Mouse (Mus musculus) forebrain, embryonic 14.5 days (tissue): Measurements from ENCODE around the gene Rad1. TPM values are rescaled to one million over a fixed set of nuclear protein-coding genes. Genes with fewer than 3 reads are reported as not detected.

Experiments used
- ATAC-seq: fragments of 200-750 bp; cut with Nextera tagmentation; 2 replicates; pipeline ENCODE4 v1.8.0; 2017; ENCODE audit warnings: mild to moderate bottlenecking, moderate library complexity
- DNase-seq: peaks from one replicate; pipeline ENCODE4 v3.0.0-alpha.2; 2015; ENCODE audit warnings: low spot score
- H3K27ac ChIP-seq: fragments of 300-500 bp; sonication (generic); 2 replicates; pipeline ENCODE4 v1.5.1; 2014; ENCODE audit warnings: low read depth, mild to moderate bottlenecking, control low read depth, low read length, moderate library complexity
- H3K27me3 ChIP-seq: fragments of 300-500 bp; sonication (generic); replicated peaks from 2 replicates; pipeline ENCODE4 v1.6.1; 2014; ENCODE audit warnings: low read length, control low read depth, mixed read lengths; ENCODE audit not compliant: control insufficient read depth, insufficient read depth
- H3K36me3 ChIP-seq: fragments of 300-500 bp; sonication (generic); 2 replicates; pipeline ENCODE4 v1.6.1; 2014; ENCODE audit warnings: low read length, control low read depth; ENCODE audit not compliant: control insufficient read depth, insufficient read depth
- H3K4me1 ChIP-seq: fragments of 300-500 bp; sonication (generic); 2 replicates; pipeline ENCODE4 v1.6.1; 2014; ENCODE audit warnings: antibody characterized with exemption, low read length, control low read depth; ENCODE audit not compliant: control insufficient read depth, insufficient read depth
- H3K4me2 ChIP-seq: fragments of 300-500 bp; sonication (generic); 2 replicates; pipeline ENCODE4 v1.6.1; 2014; ENCODE audit warnings: mild to moderate bottlenecking, control low read depth, low read length
- H3K4me3 ChIP-seq: fragments of 300-500 bp; sonication (generic); 2 replicates; pipeline ENCODE4 v1.5.1; 2014; ENCODE audit warnings: low read depth, low read length, control low read depth
- H3K9ac ChIP-seq: fragments of 300-500 bp; sonication (generic); 2 replicates; pipeline ENCODE4 v1.6.1; 2014; ENCODE audit warnings: mild to moderate bottlenecking, low read length, control low read depth, moderate library complexity
- H3K9me3 ChIP-seq: fragments of 300-500 bp; sonication (generic); replicated peaks from 2 replicates; pipeline ENCODE4 v1.6.1; 2016; ENCODE audit warnings: low read length, control low read depth, mixed read lengths; ENCODE audit not compliant: control insufficient read depth
- WGBS: fragments of 180-500 bp; shearing (Covaris S2); extraction: QIAGEN DNeasy Blood & Tissue Kit; methylation state at CpG from one replicate; pipeline ENCODE4 v1.1.7; 2014; 5-methylcytosine and 5-hydroxymethylcytosine counted together
- polyA plus RNA-seq: library from polyadenylated mRNA; unstranded; fragments of >200 nt; fragmentation: Nextera tagmentation; extraction: Ambion mirVana; gene quantifications from 2 replicates; pipeline ENCODE4 v1.2.1, GENCODE M21; 2014

Rad1 gene
- 13.7 and 14.3 TPM in 2 replicates for polyA plus RNA-seq

DNA sequence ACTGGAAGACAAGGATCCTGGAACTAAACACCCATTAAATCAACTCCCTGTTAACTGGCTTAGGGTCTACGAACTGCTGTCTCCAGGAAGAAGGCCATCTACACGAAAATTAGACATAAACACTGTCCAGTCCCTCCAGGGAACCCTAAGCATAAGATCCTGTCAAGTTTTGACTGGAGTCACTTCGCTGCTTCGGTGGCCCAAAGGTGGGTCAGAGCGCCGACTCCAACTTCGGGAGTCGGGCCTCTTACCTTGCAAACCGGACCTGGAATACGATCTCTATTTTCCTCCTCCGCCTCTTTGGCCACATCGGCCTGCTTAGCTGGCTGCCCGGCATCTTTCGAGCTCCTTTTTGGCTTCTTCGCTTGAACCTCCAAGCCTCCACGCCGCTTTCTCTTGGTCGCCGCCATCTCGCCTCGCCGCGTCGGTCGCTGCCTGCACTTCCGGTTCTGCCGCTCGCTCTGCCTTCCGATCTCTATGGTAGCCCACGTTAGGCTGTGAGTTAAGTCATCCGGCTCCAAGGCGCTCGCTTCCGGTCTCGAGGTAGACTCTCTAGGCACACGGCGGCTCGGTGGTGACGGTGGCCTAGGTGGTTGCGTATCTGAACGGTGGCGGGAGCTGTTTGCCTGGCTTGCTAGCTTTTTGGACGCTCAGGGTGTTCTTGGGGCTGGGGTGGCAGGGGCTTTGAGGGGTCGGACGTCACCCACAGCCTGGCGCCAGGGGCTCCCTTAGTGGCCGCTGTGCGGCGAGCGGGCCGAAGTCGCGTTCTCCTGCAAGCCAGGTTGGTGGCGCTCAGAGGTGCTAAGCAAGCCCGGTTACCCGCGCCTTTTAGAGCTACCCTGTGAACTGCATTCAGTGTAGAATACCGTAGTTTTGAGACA, at the start of gene Rad1, which contains the start of gene Brix1:
Gene Rad1, plus strand, starts transcription at position 535 of the 881 bp plus-strand sequence.
Gene Brix1, minus strand, starts transcription at position 464 of the 881 bp plus-strand sequence.
- peak; percentile 99 for DNase-seq
- ATAC-seq: peak; percentile 100
- peaks cover 31% of the 10 kb centered on the region for H3K36me3 ChIP-seq
- WGBS: under 1% methylated on average over 58 of the region's 58 CpGs
- no peaks in the 10 kb centered on the region for H3K27me3 ChIP-seq
- peak within 1 kb of the TSS; percentile 80 for H3K9ac ChIP-seq
- peak within 1 kb of the TSS; percentile 74 for H3K4me2 ChIP-seq
- peak within 1 kb of the TSS; percentile 64; the same call in 1 of the 2 replicates for H3K27ac ChIP-seq
- peak within 1 kb of the TSS; percentile 75 for H3K4me3 ChIP-seq
- H3K9me3 ChIP-seq: no peaks in the 10 kb centered on the region
- peaks cover 14% of the 10 kb centered on the region for H3K4me1 ChIP-seq

- no peak overlapping the region for H3K27ac ChIP-seq
- ATAC-seq: no peak
- H3K9me3 ChIP-seq: peaks cover 4% of the 10 kb centered on the region; the same call in 1 of the 2 replicates
- no peak overlapping the region for H3K4me2 ChIP-seq
- H3K9ac ChIP-seq: no peak overlapping the region
- no peaks in the 10 kb centered on the region for H3K27me3 ChIP-seq
- H3K4me1 ChIP-seq: no peaks in the 10 kb centered on the region
- no peak overlapping the region for H3K4me3 ChIP-seq
- DNase-seq: no peak
- 79% methylated on average over 1 of the region's 1 CpGs for WGBS
- 0 out of 2 replicates have a peak, but pooled peaks cover 5% of the 10 kb centered on the region for H3K36me3 ChIP-seq
These were observed 48.9 kb upstream of the Rad1 start for GRCm38 (mm10) chr15:10436893-10437292.

GRCm38 (mm10) chr15:10439963-10440362, 45.9 kb upstream of the Rad1 start:
- Histone ChIP-seq H3K27me3 (no peaks in the 10 kb centered on the region), H3K27ac (no peak overlapping the region), H3K4me2 (no peak overlapping the region), H3K4me1 (no peaks in the 10 kb centered on the region), H3K4me3 (no peak overlapping the region), H3K9ac (no peak overlapping the region), H3K9me3 (peaks cover 4% of the 10 kb centered on the region; the same call in 1 of the 2 replicates), H3K36me3 (peaks cover 18% of the 10 kb centered on the region; the same call in 1 of the 2 replicates)
- ATAC-seq (no peak), DNase-seq (peak; percentile 2)
- WGBS: 85% methylated on average over 6 of the region's 6 CpGs

GRCm38 (mm10) chr15:10441493-10441892, 44.3 kb upstream of the Rad1 start:
- DNase-seq (no peak), ATAC-seq (no peak)
- Histone ChIP-seq H3K9ac (no peak overlapping the region), H3K27ac (no peak overlapping the region), H3K4me3 (no peak overlapping the region), H3K27me3 (no peaks in the 10 kb centered on the region), H3K4me2 (no peak overlapping the region), H3K9me3 (peaks cover 2% of the 10 kb centered on the region; the same call in 1 of the 2 replicates), H3K4me1 (no peaks in the 10 kb centered on the region), H3K36me3 (peaks cover 28% of the 10 kb centered on the region)
- WGBS: 93% methylated on average over 9 of the region's 9 CpGs

DNA sequence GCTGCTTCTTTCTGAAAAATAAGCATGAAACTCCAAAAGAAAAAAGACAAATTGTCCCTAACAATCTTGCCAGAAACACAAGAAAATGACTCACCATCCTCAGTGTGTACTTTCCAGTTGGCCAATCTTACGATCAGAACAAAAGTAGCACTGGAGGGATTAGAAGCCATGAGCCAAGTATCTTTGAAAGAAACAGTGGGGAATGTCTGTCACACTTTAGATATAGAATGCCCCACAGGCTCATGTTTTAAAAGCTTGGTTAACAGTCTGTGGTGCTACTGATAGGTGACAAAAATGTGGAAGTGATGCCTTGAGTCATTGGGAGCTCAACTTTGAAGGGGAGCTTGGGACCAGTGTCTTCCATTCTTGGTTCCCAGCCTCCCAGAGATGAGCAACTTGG, 43.5 kb upstream of the Rad1 start:
- DNase-seq: no peak
- H3K36me3 ChIP-seq: peaks cover 33% of the 10 kb centered on the region
- H3K4me2 ChIP-seq: no peak overlapping the region
- 45% methylated on average over 1 of the region's 1 CpGs for WGBS
- H3K9me3 ChIP-seq: no peaks in the 10 kb centered on the region
- no peak for ATAC-seq
- no peak overlapping the region for H3K27ac ChIP-seq
- H3K4me1 ChIP-seq: no peaks in the 10 kb centered on the region
- no peak overlapping the region for H3K9ac ChIP-seq
- H3K27me3 ChIP-seq: no peaks in the 10 kb centered on the region
- no peak overlapping the region for H3K4me3 ChIP-seq

DNA sequence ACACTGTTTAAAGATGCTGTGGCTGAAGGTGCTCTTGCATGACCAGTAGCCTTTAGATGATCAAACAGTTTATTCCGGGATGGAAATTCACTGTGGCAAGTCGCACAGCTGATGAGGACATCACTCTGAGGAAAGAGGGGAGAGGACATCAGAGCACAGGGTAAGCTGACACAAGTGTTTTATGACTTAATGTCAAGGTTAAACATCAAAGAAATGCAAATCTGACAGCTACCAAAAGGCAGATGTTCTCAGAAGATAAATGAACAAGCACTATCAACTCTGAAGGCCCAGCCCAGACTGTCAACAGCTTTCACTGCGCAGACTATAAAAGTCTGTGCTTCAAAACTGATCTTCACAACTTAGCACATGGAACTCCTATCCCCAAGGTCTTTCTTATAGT, 38.7 kb upstream of the Rad1 start:
- no peak for ATAC-seq
- Histone ChIP-seq H3K9me3 (no peaks in the 10 kb centered on the region), H3K4me1 (no peaks in the 10 kb centered on the region), H3K4me3 (no peak overlapping the region), H3K27me3 (no peaks in the 10 kb centered on the region), H3K4me2 (no peak overlapping the region), H3K36me3 (peaks cover 64% of the 10 kb centered on the region), H3K27ac (no peak overlapping the region), H3K9ac (no peak overlapping the region)
- 95% methylated on average over 3 of the region's 3 CpGs for WGBS
- no peak for DNase-seq

DNA sequence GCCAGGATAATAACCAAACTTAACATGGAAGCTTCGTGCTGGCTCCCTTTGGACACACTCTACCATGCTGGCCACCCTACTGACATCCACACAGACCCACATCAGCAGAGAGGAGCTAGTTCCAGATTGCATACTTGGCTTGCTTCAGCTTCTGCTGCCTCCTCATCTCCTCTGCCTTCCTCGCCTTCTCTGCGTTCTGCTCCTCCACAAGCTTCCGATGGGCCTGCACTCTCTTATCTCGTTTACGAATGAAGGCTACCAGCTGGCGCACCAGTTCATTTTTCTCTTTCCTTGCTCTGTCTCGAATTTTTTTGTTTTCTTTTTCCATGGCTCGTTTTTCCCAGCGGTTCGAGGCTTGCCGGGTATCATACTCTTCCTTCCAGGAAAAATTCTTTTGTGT, 24.8 kb upstream of the Rad1 start:
- Histone ChIP-seq H3K9me3 (no peaks in the 10 kb centered on the region), H3K4me2 (no peak overlapping the region), H3K4me3 (no peak overlapping the region), H3K27me3 (no peaks in the 10 kb centered on the region), H3K4me1 (no peaks in the 10 kb centered on the region), H3K27ac (no peak overlapping the region), H3K9ac (no peak overlapping the region), H3K36me3 (peaks cover 46% of the 10 kb centered on the region)
- DNase-seq: no peak
- no peak for ATAC-seq
- WGBS: 89% methylated on average over 12 of the region's 12 CpGs

GRCm38 (mm10) chr15:10463555-10463954, 22.3 kb upstream of the Rad1 start:
- Histone ChIP-seq H3K9me3 (no peaks in the 10 kb centered on the region), H3K27me3 (no peaks in the 10 kb centered on the region), H3K4me3 (no peak overlapping the region), H3K27ac (no peak overlapping the region), H3K4me2 (no peak overlapping the region), H3K36me3 (peaks cover 32% of the 10 kb centered on the region), H3K9ac (no peak overlapping the region), H3K4me1 (no peaks in the 10 kb centered on the region)
- ATAC-seq (no peak), DNase-seq (no peak)
- 88% methylated on average over 5 of the region's 5 CpGs for WGBS

GRCm38 (mm10) chr15:10464678-10465077, 21.1 kb upstream of the Rad1 start:
- Histone ChIP-seq H3K9ac (no peak overlapping the region), H3K4me2 (no peak overlapping the region), H3K27ac (no peak overlapping the region), H3K4me1 (0 out of 2 replicates have a peak, but pooled peaks cover 2% of the 10 kb centered on the region), H3K27me3 (no peaks in the 10 kb centered on the region), H3K36me3 (peaks cover 24% of the 10 kb centered on the region), H3K4me3 (no peak overlapping the region), H3K9me3 (no peaks in the 10 kb centered on the region)
- 97% methylated on average over 3 of the region's 3 CpGs for WGBS
- DNase-seq (no peak), ATAC-seq (no peak)
